Mouse (Mus musculus): ENCODE data around the gene Gm10352.
"Not testable (repeated sequence)": the region's sequence is repeated elsewhere in the genome, so short reads cannot be mapped to it uniquely, and the experiment has no call there.

Gene Gm10352

DNA sequence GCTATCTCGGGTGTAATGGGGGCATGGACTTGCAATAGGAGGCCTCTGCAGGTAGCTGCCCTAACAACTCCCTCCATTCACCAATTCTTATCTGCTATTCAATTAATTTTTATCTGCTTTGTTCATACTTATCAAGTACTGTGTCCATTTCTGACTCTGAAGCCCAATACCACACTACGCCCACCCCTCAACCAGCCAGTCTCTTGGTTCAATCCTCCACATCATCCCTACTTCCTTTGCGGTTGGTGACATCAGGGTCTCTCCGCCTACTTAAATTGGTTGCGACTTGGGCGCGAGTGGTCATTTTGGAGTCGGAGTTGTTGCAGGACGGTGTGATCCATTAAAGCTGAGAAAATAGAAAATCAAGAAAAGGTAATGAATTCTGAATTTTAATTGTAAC is at the start of gene Gm10352:
TSS of gene Gm10352 (plus strand) at position 301 of the 400 bp plus-strand sequence.
- DNase-seq: not testable (repeated sequence)

DNA sequence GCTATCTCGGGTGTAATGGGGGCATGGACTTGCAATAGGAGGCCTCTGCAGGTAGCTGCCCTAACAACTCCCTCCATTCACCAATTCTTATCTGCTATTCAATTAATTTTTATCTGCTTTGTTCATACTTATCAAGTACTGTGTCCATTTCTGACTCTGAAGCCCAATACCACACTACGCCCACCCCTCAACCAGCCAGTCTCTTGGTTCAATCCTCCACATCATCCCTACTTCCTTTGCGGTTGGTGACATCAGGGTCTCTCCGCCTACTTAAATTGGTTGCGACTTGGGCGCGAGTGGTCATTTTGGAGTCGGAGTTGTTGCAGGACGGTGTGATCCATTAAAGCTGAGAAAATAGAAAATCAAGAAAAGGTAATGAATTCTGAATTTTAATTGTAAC is 31.5 kb downstream of the Gm10352 start, which contains the start of gene Gm29289:
TSS of gene Gm29289 (plus strand) at position 301 of the 400 bp plus-strand sequence.
- DNase-seq: not testable (repeated sequence)
